Mouse (Mus musculus) G1E-ER4 (cell line): ENCODE data around the gene Adam1b. TPM values are rescaled to one million over a fixed set of nuclear protein-coding genes. Genes with fewer than 3 reads are reported as not detected.

Experiments used
- GATA1 ChIP-seq: IDR thresholded peaks from one replicate; pipeline ENCODE4 v1.8.0; 2012; ENCODE audit warnings: low read length, inconsistent platforms
- polyA plus RNA-seq: library from polyadenylated mRNA; stranded (reverse); fragments of >175 nt; gene quantifications from 2 replicates; pipeline ENCODE4 v1.2.3, GENCODE M21; 2012

Gene Adam1b
- not detected in 2 replicates for polyA plus RNA-seq

GRCm38 (mm10) chr5:121503231-121503630, at the start of gene Adam1b:
TSS of gene Adam1b (minus strand) at chr5:121503435.
- TF ChIP-seq GATA1: no peak

DNA sequence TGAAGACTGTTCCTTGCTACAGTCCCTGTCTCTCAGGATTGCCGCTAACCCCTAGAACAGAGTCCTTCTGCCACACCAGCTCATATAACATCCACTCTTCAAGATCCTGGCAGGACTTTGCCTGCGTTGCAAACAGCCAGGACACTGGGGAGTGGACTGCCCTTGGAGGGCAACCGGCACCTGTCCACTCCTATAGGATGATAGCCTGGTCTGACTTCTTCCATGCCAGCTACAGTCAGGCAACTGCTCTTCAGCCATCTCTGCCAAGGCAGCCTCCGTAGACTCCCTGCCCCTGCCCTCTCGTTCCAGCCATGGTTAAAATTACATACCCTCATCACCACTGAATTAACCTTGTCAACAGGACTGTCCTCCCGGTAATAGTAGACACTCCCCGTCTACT, 46.0 kb upstream of the Adam1b start:
- no peak for TF ChIP-seq GATA1

GRCm38 (mm10) chr5:121547084-121547483, 43.8 kb upstream of the Adam1b start:
- TF ChIP-seq GATA1: no peak

- no peak for TF ChIP-seq GATA1
These were observed 43.3 kb upstream of the Adam1b start for GRCm38 (mm10) chr5:121546530-121546895.

GRCm38 (mm10) chr5:121545793-121546529, 42.7 kb upstream of the Adam1b start, which contains the start of gene Mapkapk5:
TSS of gene Mapkapk5 (minus strand) at chr5:121545905.
- TF ChIP-seq GATA1: no peak

GRCm38 (mm10) chr5:121544910-121545792, 41.9 kb upstream of the Adam1b start, which contains the start of the genes Adam1a and Gm42878:
TSS of gene Adam1a (minus strand) at chr5:121545482.
TSS of gene Gm42878 (minus strand) at chr5:121545482.
- TF ChIP-seq GATA1: no peak

GRCm38 (mm10) chr5:121543370-121543769, 40.1 kb upstream of the Adam1b start:
- no peak for TF ChIP-seq GATA1

GRCm38 (mm10) chr5:121541235-121541634, 38.0 kb upstream of the Adam1b start:
- TF ChIP-seq GATA1: no peak

DNA sequence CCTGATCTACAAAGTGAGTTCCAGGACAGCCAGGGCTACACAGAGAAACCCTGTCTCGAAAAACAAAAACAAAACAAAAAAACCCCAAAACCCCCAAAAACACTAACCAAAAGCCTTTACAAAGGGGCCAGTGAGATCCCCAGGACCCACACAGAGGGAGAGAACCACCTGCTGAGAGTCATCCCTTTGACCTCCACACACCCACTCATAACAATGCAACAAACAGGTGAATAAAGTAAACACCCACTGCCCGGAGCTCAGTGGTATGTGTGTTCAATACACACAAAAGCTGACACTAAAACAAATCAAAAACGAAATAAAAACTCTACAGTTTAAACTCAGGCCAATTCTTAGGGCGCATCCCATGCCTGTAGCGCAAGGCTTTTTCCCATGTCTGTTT, 36.8 kb upstream of the Adam1b start:
- no peak for TF ChIP-seq GATA1

- no peak for TF ChIP-seq GATA1
These were observed 34.4 kb upstream of the Adam1b start for GRCm38 (mm10) chr5:121537588-121537987.

DNA sequence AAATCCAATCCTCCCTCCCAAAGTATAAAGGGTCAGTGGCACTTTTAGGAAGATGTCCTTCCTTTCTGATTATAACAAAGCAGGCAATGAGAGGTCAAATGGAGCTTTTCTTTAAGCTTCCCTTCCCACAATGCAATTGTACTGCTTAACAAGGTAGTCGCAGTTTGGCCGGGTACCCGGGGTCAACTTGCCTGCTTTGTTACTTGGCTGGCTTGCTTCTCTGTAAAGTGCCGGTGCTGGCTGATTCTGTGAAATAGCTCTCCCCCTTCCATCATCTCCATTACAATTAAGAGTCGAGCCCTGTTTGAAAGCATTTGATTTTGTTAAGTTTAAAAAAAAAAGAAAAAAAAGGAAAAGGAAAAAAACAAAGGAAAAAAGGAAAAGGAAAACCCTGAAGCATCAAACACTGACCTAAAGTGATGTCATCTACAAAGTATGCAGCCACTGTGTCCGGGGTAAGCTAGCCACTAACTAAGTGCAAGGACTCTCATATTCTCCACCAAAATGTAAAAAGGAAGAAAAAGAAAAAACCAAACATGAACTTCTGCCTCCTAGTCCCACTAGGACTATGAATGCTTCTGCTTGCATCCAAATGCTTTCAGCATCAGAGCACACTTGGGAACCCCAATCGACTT, 33.8 kb upstream of the Adam1b start:
- no peak for TF ChIP-seq GATA1

DNA sequence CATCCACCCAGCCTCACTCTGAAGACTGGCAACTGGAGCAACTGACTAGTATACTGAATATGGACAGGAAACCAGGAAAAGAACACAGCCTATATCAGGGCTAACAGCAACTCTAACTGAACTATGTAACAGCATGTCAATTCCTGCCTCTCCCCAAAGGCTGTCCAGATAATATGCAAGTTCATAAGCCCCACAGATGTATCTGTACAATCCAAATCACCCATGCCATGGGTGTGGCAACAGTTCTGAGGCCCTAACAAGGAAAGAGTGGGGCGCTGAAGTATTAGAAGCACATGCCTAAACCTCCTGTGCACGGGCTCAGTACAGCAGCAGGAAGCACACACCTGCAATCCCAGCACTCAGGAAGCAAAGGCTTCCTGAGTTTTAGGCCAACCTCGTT, 31.9 kb upstream of the Adam1b start:
- TF ChIP-seq GATA1: no peak

DNA sequence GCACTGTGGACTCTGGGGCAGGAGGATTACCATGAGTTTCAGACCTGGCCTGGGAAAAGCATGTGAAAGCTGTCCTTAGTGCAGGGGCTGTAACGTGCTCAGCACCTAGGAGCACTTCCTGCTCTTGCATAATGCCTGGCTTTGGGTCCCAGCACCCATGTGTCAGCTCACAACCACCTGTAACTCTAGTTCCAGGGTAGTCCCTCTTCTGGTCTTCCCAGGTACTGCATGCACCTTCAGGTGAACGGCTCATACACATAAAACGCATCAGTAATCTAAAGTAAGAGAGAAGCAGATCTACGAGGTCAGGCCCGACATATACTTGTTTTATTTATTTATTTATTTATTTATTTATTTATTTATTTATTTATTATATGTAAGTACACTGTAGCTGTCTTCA, 31.3 kb upstream of the Adam1b start:
- TF ChIP-seq GATA1: no peak

- TF ChIP-seq GATA1: no peak
These were observed 23.7 kb upstream of the Adam1b start for GRCm38 (mm10) chr5:121526961-121527360.

- TF ChIP-seq GATA1: no peak
These were observed 23.3 kb upstream of the Adam1b start for GRCm38 (mm10) chr5:121526526-121526925.
